Mouse (Mus musculus) lung, adult 2 months (tissue): ENCODE results near the gene Cbwd1.

Experiments
- CTCF ChIP-seq: fragments of 200-500 bp; IDR thresholded peaks from 2 replicates; pipeline ENCODE4 v1.5.1; 2011; ENCODE audit warnings: mild to moderate bottlenecking, low read length, control low read depth; ENCODE audit not compliant: insufficient read depth
- POLR2A ChIP-seq: fragments of 200-500 bp; IDR thresholded peaks from 2 replicates; pipeline ENCODE4 v1.6.1; 2011; ENCODE audit warnings: low read depth, mild to moderate bottlenecking, control low read depth, low read length, borderline replicate concordance; ENCODE audit errors: extremely low read depth

GRCm38 (mm10) chr19:24987355-24987754, 25.9 kb upstream of the Cbwd1 start:
- TF ChIP-seq CTCF (no peak), POLR2A (no peak)
